Mouse (Mus musculus) lung, postnatal 10 days (tissue): ENCODE results near the gene Crybg3.

Source experiments
- DNase-seq: peaks from one replicate; pipeline ENCODE4 v3.0.0; 2021

Gene Crybg3

DNA sequence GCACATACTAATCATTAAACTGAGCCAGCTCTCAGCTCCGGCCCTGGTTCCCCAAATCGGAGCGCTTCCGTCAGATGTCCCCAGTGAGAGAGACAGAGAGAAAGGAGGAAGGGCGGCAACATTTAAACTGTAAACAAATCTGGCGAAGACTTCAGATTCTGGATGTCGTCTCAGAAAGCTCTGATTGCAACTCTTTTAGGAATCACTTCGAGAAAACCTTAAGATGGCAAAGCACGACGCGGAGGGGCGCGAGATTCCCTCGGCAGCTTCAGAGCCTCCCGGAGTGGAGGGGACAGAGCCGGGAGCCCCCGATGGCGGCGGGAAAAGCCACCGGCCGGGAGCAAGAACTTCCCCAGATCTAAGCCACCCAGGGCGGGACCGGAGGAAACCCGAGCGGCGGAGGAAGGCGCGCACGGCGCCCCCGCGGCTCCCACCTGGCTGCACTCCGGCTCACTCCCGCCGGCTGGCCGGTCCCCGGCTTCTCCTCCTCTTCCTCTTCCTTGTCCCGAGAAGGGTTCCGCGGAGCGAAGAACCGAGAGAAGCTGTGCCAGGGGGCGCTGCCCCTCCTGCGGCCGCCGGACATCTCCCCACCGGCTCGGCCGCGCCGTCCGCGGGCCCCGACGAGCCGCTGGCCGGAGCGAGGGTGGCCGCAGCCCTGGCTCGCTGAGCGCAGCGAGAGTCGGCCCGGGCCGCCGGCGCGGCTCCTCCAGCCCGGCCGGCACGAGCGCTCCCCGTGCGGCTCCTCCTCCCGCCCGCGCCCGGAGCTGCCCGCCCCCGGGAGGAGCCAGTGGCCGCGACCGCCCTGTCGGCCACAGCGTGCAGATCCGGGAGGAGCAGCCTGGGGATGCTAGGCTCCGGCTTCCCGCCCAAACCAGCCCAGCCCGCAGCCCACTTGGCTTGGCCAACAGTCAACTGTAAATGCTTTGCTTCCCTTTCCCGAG, at the start of gene Crybg3:
Crybg3 (minus strand) TSS at position 669 of the 941 bp plus-strand sequence.
- peak; percentile 91 for DNase-seq

DNA sequence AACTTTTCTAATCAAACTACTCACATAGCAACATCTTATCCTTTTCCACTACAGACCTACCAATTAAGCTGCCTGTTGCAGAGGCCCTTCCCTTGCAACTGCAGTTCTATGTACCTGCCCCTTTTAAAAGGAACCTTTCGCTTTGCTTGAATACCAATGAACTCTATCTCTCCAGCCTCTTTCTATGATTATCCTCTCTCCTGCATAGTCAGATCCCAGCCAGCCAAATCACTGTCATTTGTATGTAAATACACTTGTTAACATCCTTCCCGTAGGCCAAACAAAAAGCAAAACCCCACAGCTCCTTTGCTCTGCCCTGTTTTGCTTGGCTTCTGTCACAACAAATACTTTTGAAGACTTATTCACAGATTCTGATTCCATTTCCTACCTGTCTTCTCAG, 43.0 kb upstream of the Crybg3 start:
- no peak for DNase-seq

DNA sequence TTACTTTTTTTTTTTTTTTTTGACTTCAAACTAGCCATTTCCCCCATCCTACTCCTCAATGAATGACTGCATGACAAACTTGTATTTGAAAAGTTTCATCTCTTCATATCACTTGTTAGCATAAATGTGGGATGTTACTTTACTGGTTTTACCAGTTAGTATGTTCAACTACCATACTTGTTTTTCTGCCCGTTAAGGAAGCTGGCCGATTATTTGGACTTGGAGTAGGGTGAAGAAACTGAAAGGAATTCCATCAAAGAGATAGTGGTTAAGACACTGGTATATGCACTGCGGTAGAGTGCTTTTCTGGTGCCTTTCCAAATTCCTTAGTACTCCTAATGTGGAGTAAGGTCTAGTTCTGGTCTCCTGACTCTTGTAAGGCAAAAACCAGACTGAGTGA, 39.2 kb upstream of the Crybg3 start:
- no peak for DNase-seq

DNA sequence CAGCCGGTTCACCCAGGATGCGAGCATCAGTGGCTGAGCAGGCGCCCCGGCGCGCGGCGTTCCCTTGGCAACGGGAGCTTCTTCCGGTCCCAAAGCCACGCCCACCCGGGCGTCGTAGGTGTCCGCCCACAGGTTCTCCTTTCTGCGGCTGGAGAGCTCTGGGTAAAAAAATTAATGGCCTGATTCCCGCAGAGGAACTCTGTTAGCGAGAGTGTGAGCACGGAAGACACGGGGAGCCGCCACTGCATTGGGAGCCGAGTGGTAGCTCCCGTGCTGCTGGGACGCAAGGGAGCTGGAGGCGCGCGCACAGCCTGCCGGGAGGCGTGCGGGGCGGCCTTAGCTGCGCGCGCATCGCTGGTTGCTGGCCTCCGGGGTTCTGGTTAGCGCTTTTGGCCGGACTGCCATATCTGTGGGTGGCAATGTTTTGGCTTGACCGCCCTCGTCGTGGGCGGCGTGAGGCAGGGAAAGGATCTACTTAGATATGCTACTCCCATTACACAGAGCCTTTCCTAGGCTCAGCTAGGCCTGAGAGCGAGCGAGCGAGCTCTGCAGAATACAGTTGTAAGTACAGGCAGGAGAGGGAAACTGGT, 38.4 kb upstream of the Crybg3 start, which contains the start of gene Arl6:
Arl6 (minus strand) TSS at position 290 of the 590 bp plus-strand sequence.
- DNase-seq = peak; percentile 94

DNA sequence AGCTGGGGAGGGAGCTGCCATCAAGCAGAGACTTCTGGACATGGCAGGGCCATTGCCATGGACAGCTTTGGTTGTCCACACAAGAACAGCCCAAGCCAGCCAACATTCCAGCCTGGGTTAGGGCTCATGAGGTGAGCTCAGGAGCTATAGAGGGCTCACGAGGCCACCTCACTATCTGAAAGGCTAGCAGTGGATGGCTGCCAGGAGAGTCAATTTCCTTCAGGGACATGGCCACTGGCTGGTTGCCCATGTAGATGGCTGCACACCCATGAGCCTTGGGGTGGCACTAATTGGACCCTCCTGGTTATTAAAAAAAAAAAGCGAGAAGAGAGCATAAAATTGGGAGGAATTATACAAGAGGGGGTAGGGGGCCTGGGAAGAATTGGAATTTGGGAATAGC, 33.8 kb upstream of the Crybg3 start:
- DNase-seq = no peak

DNA sequence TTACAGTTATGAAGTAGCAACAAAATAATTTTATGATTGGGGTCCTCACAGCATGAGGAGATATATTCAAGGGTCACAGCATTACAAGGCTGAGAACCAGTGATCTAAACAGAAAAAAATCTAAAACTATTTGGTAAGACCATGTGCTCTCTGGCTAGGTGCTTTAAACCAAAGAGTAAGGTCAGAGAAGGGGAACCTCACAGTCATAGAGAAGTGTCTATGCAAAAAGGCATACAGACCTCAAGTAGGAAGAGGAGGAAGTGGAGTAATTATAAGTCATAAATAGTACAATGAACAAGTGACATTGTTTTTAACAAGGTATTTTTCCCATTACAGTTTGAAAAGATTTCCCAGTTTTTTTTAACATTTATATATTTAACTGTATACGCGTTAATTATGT, 20.8 kb upstream of the Crybg3 start:
- DNase-seq = no peak

DNA sequence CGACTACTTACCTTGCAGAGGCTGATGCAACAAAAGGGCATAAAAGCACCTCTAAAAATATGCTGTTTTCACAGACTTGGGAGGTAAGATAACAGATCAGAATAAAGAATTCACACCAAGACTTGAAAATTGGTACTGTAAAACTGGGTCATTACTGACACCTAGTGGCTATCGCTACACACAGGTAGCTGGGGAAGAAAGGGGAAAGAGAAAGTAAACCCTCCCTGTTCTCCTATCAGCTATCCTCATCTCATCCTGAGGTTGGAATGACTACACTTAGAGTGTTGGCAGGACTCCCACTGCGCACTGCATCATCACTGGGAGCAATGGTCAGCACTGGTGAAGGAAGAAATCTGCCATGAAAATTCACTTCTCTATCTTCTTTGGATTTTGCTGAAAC, 16.4 kb upstream of the Crybg3 start:
- peak; percentile 64 for DNase-seq

DNA sequence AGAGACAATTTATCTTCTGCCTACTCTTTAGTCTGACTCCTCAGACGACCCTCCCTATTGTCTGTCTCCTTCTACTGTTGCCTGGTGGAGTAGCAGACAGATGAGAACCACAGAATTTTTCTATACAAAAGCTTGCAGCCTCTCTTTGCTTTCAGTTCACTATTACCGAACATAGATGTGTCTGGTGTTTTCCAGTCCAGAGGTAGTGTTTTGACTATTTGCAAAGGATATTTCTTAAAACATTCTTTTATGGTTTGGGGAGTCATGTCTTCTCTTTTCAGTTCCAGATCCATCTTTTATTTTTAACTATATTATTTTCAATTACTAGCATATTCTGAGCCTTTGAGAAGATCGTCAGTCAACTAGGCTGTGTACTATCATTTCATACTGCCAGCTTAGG, 14.9 kb upstream of the Crybg3 start:
- DNase-seq = no peak

DNA sequence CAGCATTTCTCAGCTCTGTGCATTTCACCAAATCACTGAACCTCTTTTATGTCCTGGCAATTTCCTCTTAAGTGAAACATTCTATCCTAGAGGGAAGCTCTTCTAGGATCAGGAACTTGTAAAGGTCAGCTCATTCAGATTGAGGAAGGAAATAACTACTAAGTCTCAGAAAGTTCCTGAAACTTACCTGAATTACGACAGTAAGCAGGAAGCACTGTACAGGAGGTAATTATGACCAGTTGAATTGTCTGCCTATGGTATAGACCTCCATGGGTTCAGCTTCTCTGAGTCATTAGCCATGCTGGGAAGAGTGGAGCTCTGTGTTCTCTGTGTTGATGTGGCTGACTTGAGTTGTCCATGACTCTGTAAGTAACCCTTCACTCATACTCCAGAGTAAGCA, 10.0 kb upstream of the Crybg3 start:
- no peak for DNase-seq

DNA sequence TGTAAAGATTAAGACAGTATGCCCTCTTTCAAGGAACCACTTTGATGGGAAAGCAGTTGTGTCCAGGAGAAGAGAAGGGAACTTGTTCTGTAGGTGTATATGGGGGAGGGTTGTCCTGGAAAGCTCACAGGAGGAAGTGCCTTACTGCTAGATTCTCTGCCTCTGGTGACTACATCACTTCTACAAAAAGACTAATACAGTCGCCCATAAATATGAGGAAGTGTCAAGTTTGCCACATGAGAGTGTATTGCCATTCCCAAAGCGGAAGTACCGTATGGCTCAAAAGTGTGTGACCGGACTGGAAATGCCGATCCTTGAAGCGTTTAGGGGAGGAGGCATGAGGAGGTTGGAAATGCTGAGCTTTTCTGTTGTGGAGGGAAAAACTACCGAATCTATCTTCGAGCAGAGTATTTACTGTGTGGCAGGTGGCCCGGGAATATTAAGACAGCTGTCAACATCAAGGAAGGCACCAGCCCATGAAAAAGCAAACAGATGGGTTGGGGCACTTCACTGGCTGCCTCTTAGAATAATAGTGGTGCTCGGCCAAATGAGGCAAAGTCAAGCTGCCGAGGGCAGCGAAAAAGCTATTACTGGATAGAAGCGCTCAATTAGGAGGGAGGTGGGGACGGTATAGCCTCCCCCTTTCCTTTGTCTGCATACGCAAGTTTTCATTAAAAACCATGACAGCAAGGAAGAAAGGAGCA, 3.5 kb upstream of the Crybg3 start:
- DNase-seq = no peak

DNA sequence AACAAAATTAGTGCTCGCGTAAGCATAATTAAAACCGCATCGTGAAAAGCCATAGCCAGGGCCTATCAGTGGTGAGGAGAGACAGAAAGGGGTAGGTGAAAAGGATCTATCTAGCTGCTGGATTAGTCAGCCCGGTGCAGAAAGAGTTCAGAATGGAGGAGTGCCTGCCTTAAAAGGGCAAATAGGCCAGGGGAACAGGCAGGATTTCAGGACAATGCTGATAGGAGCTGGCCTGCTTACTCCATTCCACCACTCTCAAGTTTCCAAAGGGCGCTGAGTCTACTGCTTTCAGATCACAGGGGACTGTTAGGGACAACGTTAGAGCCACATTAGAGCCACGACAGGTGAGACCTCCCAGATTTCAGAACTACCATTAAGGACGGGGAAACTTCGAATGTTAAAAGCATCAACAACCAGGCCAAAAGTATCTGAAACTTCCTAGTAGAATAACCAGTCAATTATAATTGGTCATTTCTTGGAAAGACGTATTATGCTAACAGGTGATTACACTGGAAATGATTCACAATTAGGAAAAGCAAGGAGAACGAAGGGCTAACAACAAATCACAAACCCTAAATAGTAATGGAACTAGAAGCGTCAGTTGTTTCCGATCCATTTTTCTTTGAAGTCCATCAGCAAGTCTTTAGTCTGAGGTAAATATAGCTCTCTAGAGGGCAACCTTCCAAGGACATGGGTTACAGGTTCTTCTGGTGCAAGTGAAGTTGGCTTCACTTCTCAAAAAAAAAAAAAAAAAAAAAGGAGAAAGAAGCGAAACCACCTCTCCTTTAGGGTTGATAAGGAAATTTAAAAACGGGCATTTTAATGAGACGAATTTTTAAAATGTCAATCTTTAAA, 1.1 kb downstream of the Crybg3 start:
- DNase-seq = no peak

DNA sequence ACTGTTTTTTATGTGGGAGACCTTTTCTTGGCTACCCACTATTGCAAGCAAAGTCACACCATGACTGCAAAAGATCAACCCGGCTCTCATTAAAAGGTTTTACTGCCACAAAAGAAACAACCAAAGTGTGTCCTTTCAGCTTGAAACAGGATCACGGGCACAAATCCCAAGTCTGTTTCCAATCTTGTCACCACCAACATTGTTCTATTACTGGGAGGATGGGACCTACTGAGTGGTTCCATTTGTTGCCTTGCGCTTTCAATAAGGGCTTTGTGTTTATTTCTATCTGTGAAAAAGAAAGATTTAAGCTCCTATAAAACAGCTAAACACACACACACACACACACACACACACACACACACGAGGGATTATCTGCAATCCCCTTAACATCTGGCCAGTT, 1.8 kb downstream of the Crybg3 start:
- no peak for DNase-seq

DNA sequence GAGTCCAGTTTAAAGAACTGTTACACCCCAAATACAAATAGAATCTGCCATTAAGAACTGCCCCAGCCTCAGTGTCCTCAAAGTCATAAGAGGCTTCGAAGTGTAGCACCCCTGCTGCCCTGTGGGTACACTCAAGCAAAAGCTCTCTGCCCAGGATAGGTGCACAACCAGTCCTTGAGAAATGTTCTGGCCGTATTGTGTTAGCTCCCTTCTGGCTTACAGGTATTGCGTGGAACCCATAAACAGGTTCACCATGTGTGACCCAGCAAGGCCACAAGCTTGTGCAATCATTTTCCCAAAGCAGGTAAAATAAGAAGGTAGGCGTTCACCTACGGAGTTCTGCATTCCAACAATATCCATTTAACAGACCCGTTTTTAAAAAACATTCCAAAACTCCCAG, 3.5 kb downstream of the Crybg3 start:
- DNase-seq = no peak

DNA sequence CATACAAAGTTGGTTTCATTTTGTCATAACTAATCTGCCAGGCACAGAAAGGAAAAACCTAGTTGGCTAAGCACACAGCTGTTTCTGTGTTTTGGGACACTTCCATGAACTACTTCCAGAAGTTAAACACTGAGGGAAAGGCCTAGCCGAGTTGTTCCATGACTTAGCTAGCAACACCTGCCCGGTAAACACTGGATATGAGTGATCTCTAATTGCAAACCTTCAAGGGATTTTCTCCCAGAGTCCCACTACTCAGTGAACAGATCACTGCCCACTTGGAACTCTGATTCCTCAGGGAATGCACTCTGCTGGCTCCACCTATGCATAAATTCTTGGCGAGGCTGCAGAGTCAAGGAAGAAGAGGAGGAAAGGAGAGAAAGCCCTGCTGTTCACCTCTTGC, 6.1 kb downstream of the Crybg3 start:
- DNase-seq = no peak

DNA sequence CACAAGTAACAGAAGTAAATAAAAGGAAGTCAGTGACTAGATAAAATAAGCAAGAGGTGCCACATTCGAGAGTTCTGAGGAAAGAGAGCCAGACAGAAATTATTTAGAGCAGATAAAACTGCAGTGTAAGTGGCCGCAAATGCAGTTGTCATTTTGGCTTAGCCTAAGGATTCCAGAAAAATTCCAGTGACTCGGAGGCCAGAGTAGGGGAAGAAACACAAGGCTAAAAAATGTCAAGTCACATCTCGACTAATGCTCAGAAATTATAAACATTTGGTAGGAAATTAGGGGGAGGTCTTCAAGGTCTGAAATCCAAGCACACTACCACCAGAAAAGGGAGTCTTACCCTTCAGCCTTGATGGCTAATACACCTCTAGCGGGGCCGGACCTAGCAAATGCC, 10.0 kb downstream of the Crybg3 start:
- no peak for DNase-seq

DNA sequence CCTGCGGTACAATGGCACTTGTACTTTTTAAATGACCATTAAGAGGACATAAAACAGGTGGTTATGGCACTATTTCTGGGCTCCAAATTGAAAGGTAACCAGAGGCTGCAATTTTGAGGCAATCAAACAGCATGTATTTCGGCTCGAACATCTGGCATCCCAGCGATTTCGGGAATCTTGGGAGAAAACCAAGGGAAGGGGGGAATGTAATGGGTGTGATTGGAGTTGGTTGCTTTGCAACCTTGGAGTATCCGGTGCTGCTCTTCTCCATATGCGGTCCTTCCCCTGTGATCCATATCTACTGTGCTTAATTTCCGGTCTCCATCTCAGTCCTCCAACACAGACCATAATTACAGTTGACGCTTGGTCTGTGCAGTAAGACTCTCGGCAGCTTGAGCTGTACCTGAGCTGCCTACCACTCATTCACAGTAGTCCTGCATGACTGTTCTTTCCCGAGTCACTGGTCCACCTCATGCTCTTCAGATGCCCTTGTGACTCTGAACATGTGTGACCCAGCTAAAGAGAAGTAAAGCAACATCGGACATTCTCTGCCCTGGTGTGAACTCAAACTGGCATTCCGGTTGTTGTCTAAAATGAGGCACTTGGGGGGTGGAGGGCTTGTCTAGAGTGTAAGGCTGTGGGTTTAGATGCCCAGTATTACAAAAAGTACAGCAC, 12.3 kb downstream of the Crybg3 start:
- DNase-seq = no peak

DNA sequence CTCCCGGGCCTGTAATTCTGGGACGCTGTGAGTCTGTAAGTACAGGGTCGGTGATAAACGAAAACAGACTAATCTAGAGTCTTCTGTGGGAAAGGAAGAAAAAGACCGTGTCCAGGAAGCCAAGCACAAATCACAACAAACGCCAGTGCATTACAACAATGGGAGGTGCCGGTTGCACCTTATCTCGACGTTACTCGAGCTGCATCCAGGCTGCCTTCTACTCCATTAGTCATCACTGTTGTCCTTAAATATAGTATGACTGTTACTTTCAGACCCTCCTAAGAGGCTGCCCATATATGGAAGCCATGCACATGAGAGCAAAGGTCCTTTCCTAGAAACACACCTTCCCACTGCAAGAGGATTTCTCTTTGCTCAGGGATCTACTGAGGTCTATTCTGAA, 13.0 kb downstream of the Crybg3 start:
- DNase-seq = peak; percentile 12

DNA sequence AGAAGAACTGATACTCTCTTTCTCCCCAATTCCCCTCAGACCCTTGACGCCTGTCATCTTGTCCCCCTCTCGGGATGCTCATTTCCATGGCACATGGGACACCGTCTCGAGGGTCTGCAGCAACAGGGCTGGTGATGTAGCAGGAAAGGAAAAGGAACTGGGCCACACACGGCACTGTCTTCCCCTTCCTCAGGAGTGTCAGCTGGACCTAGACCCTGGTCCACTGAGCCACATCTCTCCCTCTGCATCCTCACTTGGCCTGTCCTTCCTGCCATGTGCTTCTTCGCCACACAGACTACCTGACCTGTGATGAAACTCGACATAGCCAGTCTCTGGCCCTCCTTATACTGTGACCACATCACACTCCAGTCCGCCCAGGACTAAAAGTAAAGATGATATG, 13.9 kb downstream of the Crybg3 start:
- DNase-seq = no peak

DNA sequence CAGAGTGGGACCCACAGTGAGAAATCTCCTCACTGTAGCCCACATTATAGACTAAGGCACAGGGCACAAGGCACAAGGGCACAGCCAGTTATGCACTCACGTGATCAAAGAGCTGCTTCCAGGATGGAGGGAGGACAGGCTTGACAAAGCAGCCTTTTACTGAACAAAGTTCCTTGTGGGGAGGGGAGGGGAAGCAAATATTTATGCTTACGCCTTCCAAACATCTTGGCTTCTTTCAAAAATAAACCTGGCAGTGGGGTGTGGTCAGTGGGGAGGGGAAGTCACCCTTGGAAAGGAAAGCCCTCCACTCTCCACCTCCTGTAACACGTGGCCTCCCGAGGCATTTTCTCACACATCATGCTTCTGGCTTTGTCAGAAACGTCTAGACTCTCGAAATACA, 14.5 kb downstream of the Crybg3 start:
- peak; percentile 74 for DNase-seq

DNA sequence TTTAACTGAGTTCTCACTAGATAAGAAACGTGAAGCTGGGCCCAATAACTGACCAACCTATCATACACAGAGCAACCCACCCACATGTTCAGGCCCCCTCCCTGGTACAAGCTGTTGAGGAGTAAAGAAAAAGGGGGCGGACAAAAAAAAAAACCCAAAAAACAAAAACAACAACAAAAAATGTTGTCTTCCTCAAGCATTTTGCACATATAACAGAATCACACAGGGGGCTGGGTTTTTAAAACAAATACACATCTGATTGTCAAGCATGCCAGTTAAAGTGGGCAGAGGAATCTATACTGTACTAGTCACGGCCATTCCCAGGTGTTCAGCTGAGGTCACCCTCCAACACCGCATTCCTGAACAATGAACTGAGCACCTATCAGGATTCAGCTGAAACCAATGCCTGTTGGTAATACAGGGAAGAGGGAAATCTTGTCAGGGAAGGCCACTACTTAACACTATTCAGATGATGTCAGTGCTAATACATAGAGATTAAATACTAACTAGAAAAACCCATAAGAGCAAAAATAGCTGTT, 15.0 kb downstream of the Crybg3 start:
- DNase-seq = no peak

DNA sequence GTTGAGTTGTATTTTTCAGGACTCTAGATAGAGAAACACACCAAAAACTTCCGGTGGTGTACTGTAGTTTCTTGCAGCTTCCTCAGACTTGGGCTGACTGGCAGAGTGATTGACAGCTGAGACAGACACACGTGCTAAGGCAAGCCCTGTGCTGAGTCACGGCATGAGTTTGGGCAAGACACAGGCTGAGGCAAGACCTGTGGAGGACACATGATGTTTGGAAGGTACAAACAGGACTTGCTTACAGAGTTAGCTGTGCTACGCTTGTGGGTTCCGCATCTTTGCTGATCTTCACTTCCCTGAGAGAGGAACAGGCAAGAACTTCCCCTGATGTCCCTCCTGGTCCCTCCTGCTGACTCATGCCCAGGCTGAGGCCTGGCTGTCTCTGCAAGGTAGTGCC, 17.3 kb downstream of the Crybg3 start:
- no peak for DNase-seq

DNA sequence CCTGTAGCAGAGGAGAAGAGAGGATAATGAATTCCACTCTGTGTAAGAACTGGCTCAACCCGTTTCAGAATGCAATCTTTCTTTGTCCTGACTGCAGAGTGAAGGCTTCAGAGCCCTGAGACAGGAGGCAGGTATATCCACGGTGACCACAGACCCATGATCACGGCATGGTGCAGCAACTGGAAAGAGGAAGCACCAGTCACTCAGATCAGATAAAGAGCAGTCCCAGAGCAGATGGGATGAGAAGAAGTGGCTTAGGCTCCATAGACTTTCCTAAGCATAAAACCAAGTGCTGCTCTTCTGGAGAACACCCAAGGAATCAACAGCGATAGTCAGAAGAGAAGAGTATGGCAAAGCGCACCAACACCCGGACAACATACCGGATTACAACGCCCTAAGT, 21.5 kb downstream of the Crybg3 start:
- DNase-seq = no peak
